Mouse (Mus musculus): Measurements from ENCODE around the gene Neurl2. TPM values are rescaled to one million over a fixed set of nuclear protein-coding genes. Genes with fewer than 3 reads are reported as not detected.

The Neurl2 gene
- total RNA-seq, 1 experiment, result 3.6 TPM

DNA sequence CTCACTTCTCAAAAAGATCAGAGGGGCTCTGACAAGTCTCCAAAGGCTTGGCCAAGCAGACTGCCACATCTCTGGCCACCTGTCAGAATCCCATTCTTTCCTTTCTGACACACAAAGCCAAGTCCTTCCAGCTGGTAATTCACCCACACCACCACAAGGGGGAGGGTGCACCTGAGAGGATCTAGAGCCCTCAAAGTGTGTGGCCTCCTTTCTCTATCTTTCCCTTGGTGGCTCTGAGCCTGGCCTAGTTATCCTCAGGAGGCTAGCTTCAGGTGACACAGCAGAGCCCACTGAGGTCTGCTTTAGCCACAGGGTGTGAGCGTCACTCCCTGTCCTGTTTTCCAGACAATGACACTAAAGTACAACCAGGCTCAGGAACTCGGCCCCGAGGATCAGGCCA is 40.0 kb downstream of the Neurl2 start:
- H3K36me3 ChIP-seq (ENCODE audit: control insufficient read depth, insufficient read depth, low read length, poor library complexity, severe bottlenecking), result peaks cover 33% of the 10 kb centered on the region
- peak; percentile 82 for DNase-seq (ENCODE audit: low read depth, low spot score)
- no peak overlapping the region for H3K4me3 ChIP-seq (ENCODE audit: insufficient read depth in 1 of 2, low read depth in 1 of 2, low read length in 2 of 2, poor library complexity in 1 of 2, severe bottlenecking in 1 of 2)
- in situ Hi-C loops (cut with MboI; ENCODE audit: low sequenced_read_pairs in 2 of 2, unreplicated experiment in 2 of 2), result no loop called here
- H3K9me3 ChIP-seq (ENCODE audit: control insufficient read depth, insufficient read depth, low read depth, low read length), result no peaks in the 10 kb centered on the region
- H3K27ac ChIP-seq (ENCODE audit: insufficient read depth, low read depth, low read length, poor library complexity, severe bottlenecking), result peak overlapping the region; percentile 35; the same call in 1 of the 2 replicates
- H3K4me1 ChIP-seq (ENCODE audit: control insufficient read depth in 2 of 2, insufficient read depth in 2 of 2, low read length in 2 of 2, poor library complexity in 1 of 2), result peaks cover 7 to 25% of the 10 kb centered on the region in 2 experiments
- no peak overlapping the region for H3K9ac ChIP-seq (ENCODE audit: insufficient read depth, low read depth, low read length, poor library complexity, severe bottlenecking)
- no peak for TF ChIP-seq ZNF384 (IDR thresholded peaks at IDR 0.05; ENCODE audit: low read depth, low read length)
- TF ChIP-seq HCFC1 (IDR thresholded peaks at IDR 0.05; ENCODE audit: borderline replicate concordance, insufficient read depth, low read length), result no peak
- TF ChIP-seq MAFK (IDR thresholded peaks at IDR 0.05; ENCODE audit: insufficient read depth, low read depth, low read length), result no peak
- TF ChIP-seq CHD2 (IDR thresholded peaks at IDR 0.05; ENCODE audit: low read depth, low read length), result no peak
- TF ChIP-seq ZC3H11A (IDR thresholded peaks at IDR 0.05; ENCODE audit: borderline replicate concordance, low read depth, low read length), result no peak

DNA sequence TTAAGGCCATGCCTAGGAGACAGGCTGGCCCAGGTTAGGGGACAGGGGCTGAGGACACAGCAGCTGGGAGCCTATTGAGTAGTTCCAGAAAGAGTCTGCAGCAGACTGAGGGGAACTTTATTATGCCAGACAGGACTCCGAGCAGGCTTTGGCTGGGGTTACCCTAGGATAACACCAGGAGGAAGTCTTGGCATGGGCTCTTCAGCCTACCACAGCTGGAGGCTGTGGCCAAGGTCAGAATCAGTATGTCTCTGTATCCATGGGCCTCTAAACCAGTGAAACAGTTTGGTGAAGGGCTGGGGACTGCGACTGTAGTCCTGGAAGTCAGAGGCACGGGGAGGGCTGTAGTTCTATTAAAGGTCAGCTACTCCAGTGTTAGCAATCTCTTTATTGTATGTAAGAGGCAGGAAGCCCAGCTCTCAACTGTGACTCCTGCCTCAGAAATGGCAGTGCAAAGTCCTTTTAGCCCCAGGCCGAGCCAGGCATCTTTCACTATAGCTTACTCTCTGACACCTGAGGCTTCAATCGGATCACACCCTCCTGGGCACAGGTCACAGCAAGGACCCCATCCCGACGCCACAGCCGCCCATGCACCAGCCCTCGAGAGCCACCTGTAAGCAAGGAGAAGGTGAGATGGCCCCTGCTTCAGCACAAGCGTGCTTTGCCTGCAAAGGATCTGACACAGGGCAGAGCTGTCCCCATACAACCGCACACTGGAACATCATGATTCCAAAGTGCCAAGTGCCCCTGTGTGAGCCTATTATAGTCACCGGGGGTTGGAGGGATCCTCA is 40.7 kb downstream of the Neurl2 start:
- no peak for DNase-seq (ENCODE audit: low read depth, low spot score)
- Histone ChIP-seq H3K4me3 (ENCODE audit: insufficient read depth in 1 of 2, low read depth in 1 of 2, low read length in 2 of 2, poor library complexity in 1 of 2, severe bottlenecking in 1 of 2) (no peak overlapping the region), H3K27ac (ENCODE audit: insufficient read depth, low read depth, low read length, poor library complexity, severe bottlenecking) (no peak overlapping the region), H3K36me3 (ENCODE audit: control insufficient read depth, insufficient read depth, low read length, poor library complexity, severe bottlenecking) (peaks cover 28% of the 10 kb centered on the region), H3K9ac (ENCODE audit: insufficient read depth, low read depth, low read length, poor library complexity, severe bottlenecking) (no peak overlapping the region), H3K9me3 (ENCODE audit: control insufficient read depth, insufficient read depth, low read depth, low read length) (no peaks in the 10 kb centered on the region), H3K4me1 (ENCODE audit: control insufficient read depth in 2 of 2, insufficient read depth in 2 of 2, low read length in 2 of 2, poor library complexity in 1 of 2) (peaks cover 7 to 28% of the 10 kb centered on the region in 2 experiments)
- in situ Hi-C loops (cut with MboI; ENCODE audit: low sequenced_read_pairs in 2 of 2, unreplicated experiment in 2 of 2), result no loop called here
- TF ChIP-seq MAFK (IDR thresholded peaks at IDR 0.05; ENCODE audit: insufficient read depth, low read depth, low read length), result no peak
- no peak for TF ChIP-seq ZC3H11A (IDR thresholded peaks at IDR 0.05; ENCODE audit: borderline replicate concordance, low read depth, low read length)
- TF ChIP-seq HCFC1 (IDR thresholded peaks at IDR 0.05; ENCODE audit: borderline replicate concordance, insufficient read depth, low read length), result no peak

DNA sequence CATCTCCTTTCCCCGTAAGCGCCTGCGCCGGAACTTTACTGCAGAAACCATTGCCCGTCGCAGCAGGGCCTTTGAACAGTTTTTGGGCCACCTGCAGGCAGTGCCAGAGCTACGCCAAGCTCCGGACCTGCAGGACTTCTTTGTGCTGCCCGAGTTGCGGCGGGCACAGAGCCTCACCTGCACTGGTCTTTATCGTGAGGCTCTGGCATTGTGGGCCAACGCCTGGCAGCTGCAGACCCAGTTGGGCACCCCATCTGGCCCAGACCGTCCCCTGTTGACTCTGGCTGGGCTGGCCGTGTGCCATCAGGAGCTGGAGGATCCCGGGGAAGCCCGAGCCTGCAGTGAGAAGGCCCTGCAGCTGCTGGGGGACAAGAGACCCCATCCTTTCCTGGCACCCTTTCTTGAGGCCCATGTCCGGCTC is 41.4 kb downstream of the Neurl2 start:
- TF ChIP-seq HCFC1 (IDR thresholded peaks at IDR 0.05; ENCODE audit: borderline replicate concordance, insufficient read depth, low read length) (no peak), ZNF384 (IDR thresholded peaks at IDR 0.05; ENCODE audit: low read depth, low read length) (no peak), MAFK (IDR thresholded peaks at IDR 0.05; ENCODE audit: insufficient read depth, low read depth, low read length) (no peak), ZC3H11A (IDR thresholded peaks at IDR 0.05; ENCODE audit: borderline replicate concordance, low read depth, low read length) (no peak), CHD2 (IDR thresholded peaks at IDR 0.05; ENCODE audit: low read depth, low read length) (no peak)
- Histone ChIP-seq H3K4me3 (ENCODE audit: insufficient read depth in 1 of 2, low read depth in 1 of 2, low read length in 2 of 2, poor library complexity in 1 of 2, severe bottlenecking in 1 of 2) (no peak overlapping the region; a peak in 1 of 4 replicates), H3K9ac (ENCODE audit: insufficient read depth, low read depth, low read length, poor library complexity, severe bottlenecking) (peak overlapping the region; percentile 4; the same call in 1 of the 2 replicates), H3K9me3 (ENCODE audit: control insufficient read depth, insufficient read depth, low read depth, low read length) (no peaks in the 10 kb centered on the region), H3K4me1 (ENCODE audit: control insufficient read depth in 2 of 2, insufficient read depth in 2 of 2, low read length in 2 of 2, poor library complexity in 1 of 2) (peaks cover 8 to 30% of the 10 kb centered on the region in 2 experiments), H3K27ac (ENCODE audit: insufficient read depth, low read depth, low read length, poor library complexity, severe bottlenecking) (no peak overlapping the region), H3K36me3 (ENCODE audit: control insufficient read depth, insufficient read depth, low read length, poor library complexity, severe bottlenecking) (peaks cover 24% of the 10 kb centered on the region; the same call in 1 of the 2 replicates)
- in situ Hi-C loops (cut with MboI; ENCODE audit: low sequenced_read_pairs in 2 of 2, unreplicated experiment in 2 of 2), result no loop called here
- no peak for DNase-seq (ENCODE audit: low read depth, low spot score)

DNA sequence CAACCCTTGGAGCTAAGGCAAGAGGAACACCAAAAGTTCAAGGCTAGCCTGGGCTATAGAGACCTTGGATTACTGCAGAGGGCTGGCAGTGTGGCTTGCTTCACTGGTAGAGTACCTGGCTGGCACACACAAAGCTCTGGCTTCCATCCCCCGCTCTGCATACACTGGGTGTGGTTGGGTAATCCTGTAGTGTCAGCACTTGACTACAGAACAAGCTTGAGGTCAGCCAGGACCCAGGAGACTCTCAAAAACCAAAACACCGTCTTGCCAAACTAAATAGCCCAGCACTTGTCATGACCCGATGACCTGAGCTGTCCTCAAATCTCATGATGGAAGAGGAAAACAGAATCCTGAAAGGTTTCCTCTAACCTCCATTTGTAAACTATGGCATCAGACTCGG is 42.8 kb downstream of the Neurl2 start:
- H3K36me3 ChIP-seq (ENCODE audit: control insufficient read depth, insufficient read depth, low read length, poor library complexity, severe bottlenecking), result peaks cover 16% of the 10 kb centered on the region; the same call in 1 of the 2 replicates
- H3K9ac ChIP-seq (ENCODE audit: insufficient read depth, low read depth, low read length, poor library complexity, severe bottlenecking), result no peak overlapping the region
- TF ChIP-seq HCFC1 (IDR thresholded peaks at IDR 0.05; ENCODE audit: borderline replicate concordance, insufficient read depth, low read length), result no peak
- no peak for TF ChIP-seq ZC3H11A (IDR thresholded peaks at IDR 0.05; ENCODE audit: borderline replicate concordance, low read depth, low read length)
- no peak for TF ChIP-seq MAFK (IDR thresholded peaks at IDR 0.05; ENCODE audit: insufficient read depth, low read depth, low read length)
- no peak for TF ChIP-seq ZNF384 (IDR thresholded peaks at IDR 0.05; ENCODE audit: low read depth, low read length)
- no peak for TF ChIP-seq CHD2 (IDR thresholded peaks at IDR 0.05; ENCODE audit: low read depth, low read length)
- DNase-seq (ENCODE audit: low read depth, low spot score), result no peak
- no peaks in the 10 kb centered on the region for H3K9me3 ChIP-seq (ENCODE audit: control insufficient read depth, insufficient read depth, low read depth, low read length)
- no peak overlapping the region for H3K4me3 ChIP-seq (ENCODE audit: insufficient read depth in 1 of 2, low read depth in 1 of 2, low read length in 2 of 2, poor library complexity in 1 of 2, severe bottlenecking in 1 of 2)
- peaks cover 8 to 34% of the 10 kb centered on the region in 2 experiments for H3K4me1 ChIP-seq (ENCODE audit: control insufficient read depth in 2 of 2, insufficient read depth in 2 of 2, low read length in 2 of 2, poor library complexity in 1 of 2)
- no peak overlapping the region for H3K27ac ChIP-seq (ENCODE audit: insufficient read depth, low read depth, low read length, poor library complexity, severe bottlenecking)
- in situ Hi-C loops (cut with MboI; ENCODE audit: low sequenced_read_pairs in 2 of 2, unreplicated experiment in 2 of 2), result no loop called here

All from ES-E14 (cell line).